ENCODE assay signal across 22 mouse cellular contexts in genomic region chr16:20391753-20392152, GRCm38 (mm10). TPM values are rescaled to one million over a fixed set of nuclear protein-coding genes. Genes with fewer than 3 reads are reported as not detected.
DNase-seq lines count a peak whose midpoint lies in the region; ATAC-seq and TF ChIP-seq lines count a peak whose summit lies in the region.
"Had no signal": no experiment of that assay in that cellular context is flagged by ENCODE, and none has a peak within 500 bp of the region (broad histone marks: within the 10 kb centered on the region; RNA-seq: fewer than 3 reads in every experiment).

No protein-coding gene starts in this region.

- TF ChIP-seq POLR2A in lung, adult 2 months (IDR thresholded peaks at IDR 0.05; ENCODE audit: borderline replicate concordance, extremely low read depth, low read depth, low read length): no peak

- DNase-seq in lung, embryonic 14.5 days: peak; percentile 17
- no peak for DNase-seq in lung, postnatal 10 days
- DNase-seq in lung, postnatal 0 days (ENCODE audit: low spot score): peak; percentile 74
- DNase-seq in lung, adult 2 months: no peak
- peak; percentile 48 for DNase-seq in lung, postnatal 36 days
- no peak for DNase-seq in liver, postnatal 0 days
- DNase-seq: adrenal gland, adult 2 months; adrenal gland, postnatal 10 days; adrenal gland, postnatal 25 days; cerebellum, adult 11 months; cerebellum, adult 18-20 months; cerebellum, adult 8-10 months; cerebellum, adult 9-11 months; cerebellum, postnatal 14 days; cerebellum, postnatal 36 days; embryo, embryonic 11 days had no signal

- 67% methylated on average over 3 of the region's 3 CpGs for WGBS in lung, embryonic 14.5 days
- 59% methylated on average over 3 of the region's 3 CpGs for WGBS in lung, postnatal 0 days
- 72% methylated on average over 3 of the region's 3 CpGs for WGBS in lung, adult 2 months
- 87% methylated on average over 3 of the region's 3 CpGs for WGBS in liver, postnatal 0 days (ENCODE audit: insufficient replicate concordance)

- H3K36me3 ChIP-seq in lung, embryonic 14.5 days (ENCODE audit: insufficient read depth): peaks cover 50% of the 10 kb centered on the region
- no peaks in the 10 kb centered on the region; the same call in none of the 2 replicates for H3K36me3 ChIP-seq in lung, postnatal 0 days (ENCODE audit: insufficient read depth, low read length)
- peaks cover 5% of the 10 kb centered on the region for H3K36me3 ChIP-seq in liver, postnatal 0 days (replicated peaks; ENCODE audit: insufficient read depth, low read length)

- no peaks in the 10 kb centered on the region for H3K9me3 ChIP-seq in lung, embryonic 14.5 days (ENCODE audit: low read depth, low read length)
- H3K9me3 ChIP-seq in lung, postnatal 0 days (ENCODE audit: low read length): no peaks in the 10 kb centered on the region
- H3K9me3 ChIP-seq in liver, postnatal 0 days (ENCODE audit: low read length): no peaks in the 10 kb centered on the region
- H3K9me3 ChIP-seq: embryonic facial prominence, embryonic 13.5 days; embryonic facial prominence, embryonic 15.5 days; forebrain, embryonic 10.5 days; forebrain, embryonic 12.5 days had no signal

- no peaks in the 10 kb centered on the region for H3K27me3 ChIP-seq in lung, embryonic 14.5 days (ENCODE audit: insufficient read depth, low read length)
- no peaks in the 10 kb centered on the region for H3K27me3 ChIP-seq in lung, postnatal 0 days (replicated peaks; ENCODE audit: insufficient read depth, low read length)
- no peaks in the 10 kb centered on the region for H3K27me3 ChIP-seq in liver, postnatal 0 days (ENCODE audit: insufficient read depth, low read length)
- H3K27me3 ChIP-seq: embryonic facial prominence, embryonic 13.5 days; embryonic facial prominence, embryonic 15.5 days; forebrain, embryonic 12.5 days had no signal

- ATAC-seq in lung, embryonic 14.5 days (ENCODE audit: insufficient read depth): no peak; the same call in 1 of the 2 replicates
- peak; percentile 95 for ATAC-seq in lung, postnatal 0 days
- ATAC-seq in liver, postnatal 0 days: no peak
- ATAC-seq: forebrain, embryonic 14.5 days had no signal

- TF ChIP-seq EP300 in lung, postnatal 0 days (IDR thresholded peaks at IDR 0.05): no peak
- no peak for TF ChIP-seq EP300 in liver, postnatal 0 days (IDR thresholded peaks at IDR 0.05; ENCODE audit: low read depth)

- no peaks in the 10 kb centered on the region for H3K4me1 ChIP-seq in lung, embryonic 14.5 days (ENCODE audit: insufficient read depth)
- no peaks in the 10 kb centered on the region for H3K4me1 ChIP-seq in lung, postnatal 0 days (ENCODE audit: insufficient read depth, low read depth, low read length)
- 0 out of 2 replicates have a peak, but pooled peaks cover 3% of the 10 kb centered on the region for H3K4me1 ChIP-seq in lung, adult 2 months (ENCODE audit: control insufficient read depth, insufficient read depth, low read length)
- H3K4me1 ChIP-seq in liver, postnatal 0 days (ENCODE audit: insufficient read depth): no peaks in the 10 kb centered on the region
- H3K4me1 ChIP-seq: embryonic facial prominence, embryonic 13.5 days; embryonic facial prominence, embryonic 15.5 days; forebrain, embryonic 10.5 days; forebrain, embryonic 12.5 days had no signal

- no peak overlapping the region for H3K27ac ChIP-seq in lung, embryonic 14.5 days (ENCODE audit: low read depth)
- no peak overlapping the region for H3K27ac ChIP-seq in lung, postnatal 0 days (ENCODE audit: low read length)
- H3K27ac ChIP-seq in liver, postnatal 0 days (ENCODE audit: low read depth): no peak overlapping the region
- H3K27ac ChIP-seq: embryonic facial prominence, embryonic 13.5 days; embryonic facial prominence, embryonic 15.5 days; forebrain, embryonic 10.5 days; forebrain, embryonic 12.5 days had no signal

- H3K4me3 ChIP-seq in lung, embryonic 14.5 days (ENCODE audit: low read depth, low read length): no peak overlapping the region
- H3K4me3 ChIP-seq in lung, postnatal 0 days (ENCODE audit: low read depth, low read length): no peak overlapping the region
- no peak overlapping the region for H3K4me3 ChIP-seq in lung, adult 2 months (replicated peaks; ENCODE audit: extremely low read depth, low read depth, low read length)
- H3K4me3 ChIP-seq in liver, postnatal 0 days (ENCODE audit: low read depth, low read length): no peak overlapping the region
- H3K4me3 ChIP-seq: embryonic facial prominence, embryonic 13.5 days; embryonic facial prominence, embryonic 15.5 days; erythroblast, embryonic 14.5 days; forebrain, embryonic 10.5 days; forebrain, embryonic 12.5 days had no signal

- H3K4me2 ChIP-seq in lung, embryonic 14.5 days: no peak overlapping the region
- no peak overlapping the region for H3K4me2 ChIP-seq in lung, postnatal 0 days (replicated peaks; ENCODE audit: low read depth, low read length)
- H3K4me2 ChIP-seq in liver, postnatal 0 days (ENCODE audit: low read depth, low read length): no peak overlapping the region
- H3K4me2 ChIP-seq: embryonic facial prominence, embryonic 13.5 days; embryonic facial prominence, embryonic 15.5 days; forebrain, embryonic 12.5 days had no signal

- H3K9ac ChIP-seq in lung, embryonic 14.5 days: no peak overlapping the region
- no peak overlapping the region for H3K9ac ChIP-seq in lung, postnatal 0 days (replicated peaks; ENCODE audit: low read depth)
- no peak overlapping the region for H3K9ac ChIP-seq in liver, postnatal 0 days (replicated peaks)
- H3K9ac ChIP-seq: embryonic facial prominence, embryonic 13.5 days; embryonic facial prominence, embryonic 15.5 days; forebrain, embryonic 12.5 days had no signal

- no peak for TF ChIP-seq CTCF in lung, embryonic 14.5 days (IDR thresholded peaks at IDR 0.05; ENCODE audit: low read depth)
- peak; percentile 27 for TF ChIP-seq CTCF in lung, postnatal 0 days (IDR thresholded peaks at IDR 0.05)
- TF ChIP-seq CTCF in lung, adult 2 months (IDR thresholded peaks at IDR 0.05; ENCODE audit: insufficient read depth, low read length): no peak
- no peak for TF ChIP-seq CTCF in liver, postnatal 0 days (IDR thresholded peaks at IDR 0.05; ENCODE audit: low read depth)

RNA-seq across cellular contexts. Expression of gene Abcc5, which starts 34.4 kb away (rescaled TPM):
- polyA plus RNA-seq in lung, embryonic 14.5 days (2014; fragmentation: Nextera tagmentation; extraction: Ambion mirVana): 60.2 and 63.0 TPM in 2 replicates
- polyA plus RNA-seq in lung, postnatal 0 days (2015; fragmentation: Nextera tagmentation; extraction: Ambion mirVana): 57.4 and 71.6 TPM in 2 replicates
- polyA plus RNA-seq in lung, adult 2 months (2012; rRNA removed): 108 and 148 TPM in 2 replicates
- polyA plus RNA-seq in liver, postnatal 0 days (2015; fragmentation: Nextera tagmentation; extraction: Ambion mirVana): 9.0 and 9.5 TPM in 2 replicates

Comparison
In these comparisons a context has a peak if more than half of its experiments do, and no peak if none do; other contexts are left out.
1. DNase-seq: peak in lung, embryonic 14.5 days (single experiment), lung, postnatal 0 days (single experiment) and lung, postnatal 36 days (single experiment); none in lung, postnatal 10 days (single experiment), lung, adult 2 months (single experiment) and liver, postnatal 0 days (single experiment).